Mouse (Mus musculus): Measurements from ENCODE around the gene Trpv4.

GRCm38 (mm10) chr5:114592463-114593160 lies 65.6 kb downstream of the Trpv4 start:
- TF ChIP-seq POLR2A (IDR thresholded peaks at IDR 0.05; ENCODE audit: borderline replicate concordance, extremely low read depth, insufficient read depth, insufficient read length, poor library complexity, severe bottlenecking) (no peak), CTCF (IDR thresholded peaks at IDR 0.05; ENCODE audit: borderline replicate concordance, extremely low read depth, insufficient read depth, insufficient read length) (no peak)
